Mouse (Mus musculus): Measurements from ENCODE around the gene Ints11.

GRCm38 (mm10) chr4:155898318-155898717 is 29.0 kb downstream of the Ints11 start:
- TF ChIP-seq CTCF (IDR thresholded peaks at IDR 0.05; ENCODE audit: low read depth) (no peak), EP300 (optimal IDR thresholded peaks at IDR 0.05) (no peak)

Measured in stomach, postnatal 0 days (tissue).